Mouse (Mus musculus) ovary, adult 18-20 months (tissue): ENCODE data around the gene Rexo4.

Experiments used
- DNase-seq: peaks from one replicate; pipeline ENCODE4 v3.0.0; 2022; ENCODE audit warnings: low spot score, mixed read lengths

Rexo4 gene

GRCm38 (mm10) chr2:26963923-26964723, at the start of gene Rexo4:
TSS of gene Rexo4 (minus strand) at chr2:26964386.
- peak; percentile 88 for DNase-seq

GRCm38 (mm10) chr2:27009714-27010244, 45.6 kb upstream of the Rexo4 start, which contains the start of gene Cacfd1:
TSS of gene Cacfd1 (plus strand) at chr2:27009926.
- DNase-seq, result peak; percentile 80

GRCm38 (mm10) chr2:27007701-27008100, 43.5 kb upstream of the Rexo4 start:
- no peak for DNase-seq

DNA sequence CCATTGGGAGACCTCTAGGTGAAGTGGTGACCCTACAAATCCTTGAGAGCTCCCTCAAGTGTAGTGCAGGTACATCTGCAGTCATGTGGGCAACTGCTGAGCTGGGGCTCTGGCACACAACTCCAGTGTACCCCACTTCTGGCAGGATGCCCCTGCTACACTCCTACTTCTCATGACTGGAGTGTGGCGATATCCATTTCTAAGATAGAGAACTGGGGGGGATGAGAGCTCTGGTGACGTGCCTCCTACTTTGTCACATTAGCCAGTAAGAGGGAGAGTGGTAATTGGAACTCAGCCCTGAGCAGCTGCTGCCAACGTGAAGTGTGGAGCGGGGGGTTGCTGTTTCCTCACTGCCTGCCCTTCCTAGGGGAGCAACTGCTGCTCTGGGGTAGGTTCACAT, 42.1 kb upstream of the Rexo4 start:
- no peak for DNase-seq

DNA sequence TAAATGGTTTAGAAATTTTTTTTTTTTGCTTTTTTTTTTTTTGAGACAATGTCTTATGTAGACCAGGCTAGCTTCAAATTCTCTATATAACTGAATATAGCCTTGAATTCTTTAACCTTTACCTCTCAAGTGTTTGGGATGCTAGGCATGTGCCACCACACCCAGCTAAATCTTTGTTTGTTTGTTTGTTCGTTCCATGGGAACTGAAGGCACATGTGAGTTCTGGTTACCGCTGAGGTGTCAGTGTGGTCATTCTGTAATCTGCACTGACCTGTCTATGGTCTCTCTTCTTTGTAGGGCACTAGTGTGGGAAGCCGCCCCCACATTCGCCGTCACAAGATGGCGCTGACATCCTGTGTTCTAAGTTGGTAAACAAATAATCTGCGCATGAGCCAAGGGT, 33.8 kb upstream of the Rexo4 start:
- no peak for DNase-seq

DNA sequence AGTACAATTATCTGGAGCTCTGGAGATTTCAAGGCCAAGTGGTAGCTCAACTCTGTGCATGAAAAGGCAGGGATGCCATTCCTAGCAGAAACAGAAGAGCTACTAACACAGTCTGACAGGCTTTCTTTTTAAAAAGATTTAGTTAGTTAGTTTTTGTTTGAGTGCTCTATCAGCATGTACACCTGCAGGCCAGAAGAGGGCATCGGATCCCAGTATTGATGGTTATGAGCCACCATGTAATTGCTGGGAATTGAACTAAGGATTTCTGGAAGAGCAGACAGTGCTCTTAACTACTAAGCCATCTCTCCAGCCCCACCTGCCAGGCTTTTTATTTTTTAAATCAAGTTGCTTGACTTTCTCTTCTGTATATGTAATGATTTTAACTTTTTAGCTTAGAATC, 33.3 kb upstream of the Rexo4 start:
- DNase-seq, result no peak

- no peak for DNase-seq
These were observed 29.8 kb upstream of the Rexo4 start for GRCm38 (mm10) chr2:26993936-26994335.

DNA sequence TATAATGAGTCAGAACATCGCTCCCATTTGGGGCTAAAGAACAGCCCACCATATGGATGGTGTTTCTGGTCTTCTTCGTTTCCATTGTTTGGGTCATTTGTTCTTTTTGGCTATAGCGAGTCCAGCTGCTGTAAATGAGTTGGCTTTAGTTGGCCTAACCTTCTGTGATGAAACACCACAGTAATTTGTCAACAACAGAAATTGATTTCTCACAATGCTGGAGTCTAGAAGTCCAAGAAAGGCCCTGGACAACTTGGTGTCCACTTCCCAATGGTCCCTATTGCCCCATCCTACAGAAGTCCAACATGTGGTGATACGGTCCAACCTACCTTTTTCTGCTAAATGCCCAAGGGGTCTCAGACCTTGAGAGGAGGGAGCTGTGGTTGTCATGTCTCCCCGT, 20.5 kb upstream of the Rexo4 start:
- no peak for DNase-seq

GRCm38 (mm10) chr2:26984179-26984578, 20.0 kb upstream of the Rexo4 start:
- DNase-seq, result no peak

DNA sequence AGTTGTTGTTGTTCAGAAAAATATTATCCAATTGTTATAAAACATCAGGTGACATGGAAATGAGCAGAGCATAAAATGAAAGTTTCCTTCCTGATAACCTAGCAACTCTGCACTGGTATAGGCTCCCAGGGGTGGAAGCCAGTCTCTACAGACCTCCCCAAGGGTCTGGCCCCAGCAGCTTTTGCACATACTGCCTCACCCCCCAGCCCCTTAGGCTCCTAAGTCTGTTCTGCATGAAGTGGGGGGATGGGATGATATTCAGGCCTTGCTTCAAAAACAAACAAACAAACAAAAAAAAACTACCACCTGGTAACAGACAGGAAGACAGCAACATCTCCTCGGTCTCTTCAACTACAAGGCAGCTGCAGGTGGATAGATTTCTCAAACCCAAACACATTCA, 16.2 kb upstream of the Rexo4 start:
- no peak for DNase-seq

DNA sequence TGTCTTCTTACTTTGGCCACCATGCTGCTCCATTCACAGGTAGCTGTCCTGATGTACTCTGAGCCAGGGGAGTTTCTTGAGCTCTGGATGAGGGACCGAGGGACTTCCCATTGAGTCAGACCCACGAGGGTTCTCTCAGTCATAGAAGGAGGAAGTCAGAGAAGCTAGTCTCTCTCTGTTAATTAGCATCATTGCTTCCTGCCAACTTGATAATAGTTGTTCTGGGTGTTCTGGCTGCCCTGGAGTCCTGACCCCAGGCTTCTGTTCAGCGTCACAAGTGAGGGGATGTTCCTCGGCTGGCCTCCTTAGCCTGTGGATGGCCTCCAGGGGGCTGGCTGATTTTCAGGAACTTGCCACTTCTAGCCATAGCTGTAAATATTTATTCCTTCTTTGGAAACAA, 9.8 kb upstream of the Rexo4 start:
- no peak for DNase-seq

DNA sequence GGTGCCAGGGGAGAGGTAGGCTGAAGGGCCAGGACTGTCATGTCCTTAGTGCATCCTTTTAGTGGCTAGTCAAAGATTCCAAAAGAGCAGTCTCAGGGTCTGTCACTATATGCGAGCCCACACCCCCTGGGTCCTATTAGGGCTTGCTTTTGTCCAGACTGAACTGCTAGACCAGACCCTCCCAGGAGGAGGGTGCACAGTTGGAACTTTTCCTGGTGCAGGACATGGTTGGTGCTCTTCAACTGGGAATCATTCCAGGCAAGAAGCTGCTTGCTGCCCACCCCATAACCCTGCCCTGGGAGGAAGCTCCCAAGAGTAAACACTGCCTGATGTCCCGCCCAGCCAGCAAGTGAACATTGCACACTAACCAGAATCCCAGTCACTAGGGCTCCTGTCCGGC, 8.9 kb upstream of the Rexo4 start, which contains the start of gene Adamts13:
Gene Adamts13, plus strand, starts transcription at position 301 of the 400 bp plus-strand sequence.
- DNase-seq, result no peak

DNA sequence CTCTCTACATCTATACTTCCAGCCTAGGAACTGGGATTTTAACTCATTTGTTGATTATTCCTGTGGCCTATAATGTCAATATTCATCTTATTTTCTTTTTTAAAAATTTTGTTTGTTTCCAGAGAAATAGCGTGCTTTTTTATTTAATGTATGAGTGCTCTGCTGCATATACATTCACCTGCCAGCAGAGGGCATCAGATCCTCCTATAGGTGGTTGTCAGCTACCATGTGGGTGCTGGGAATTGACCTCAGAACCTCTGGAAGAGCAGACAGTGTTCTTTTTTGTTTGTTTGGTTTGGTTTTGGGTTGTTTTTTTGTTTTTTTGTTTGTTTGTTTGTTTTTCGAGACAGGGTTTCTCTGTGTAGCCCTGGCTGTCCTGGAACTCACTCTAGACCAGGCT, 3.1 kb upstream of the Rexo4 start:
- DNase-seq, result no peak

- no peak for DNase-seq
These were observed 661 bp upstream of the Rexo4 start for GRCm38 (mm10) chr2:26964724-26965370.

DNA sequence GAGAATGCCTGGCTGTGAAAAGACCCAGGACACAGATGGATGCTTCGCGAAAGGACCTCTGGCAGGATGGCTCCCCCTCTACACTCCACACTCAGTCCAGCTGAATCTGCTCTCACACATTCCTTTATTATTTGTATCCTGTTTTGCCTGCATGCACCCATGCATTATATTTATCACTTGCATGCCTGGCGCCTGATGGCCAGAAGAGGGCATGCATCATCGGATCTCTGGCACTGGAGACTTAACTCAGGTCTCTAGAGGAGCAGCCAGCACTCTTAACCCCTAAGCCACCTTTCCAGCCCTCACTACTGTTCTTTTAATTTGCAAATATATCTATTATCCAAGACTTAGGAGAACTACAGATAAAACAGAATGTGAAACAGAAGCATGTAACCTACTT, 3.4 kb downstream of the Rexo4 start:
- no peak for DNase-seq

DNA sequence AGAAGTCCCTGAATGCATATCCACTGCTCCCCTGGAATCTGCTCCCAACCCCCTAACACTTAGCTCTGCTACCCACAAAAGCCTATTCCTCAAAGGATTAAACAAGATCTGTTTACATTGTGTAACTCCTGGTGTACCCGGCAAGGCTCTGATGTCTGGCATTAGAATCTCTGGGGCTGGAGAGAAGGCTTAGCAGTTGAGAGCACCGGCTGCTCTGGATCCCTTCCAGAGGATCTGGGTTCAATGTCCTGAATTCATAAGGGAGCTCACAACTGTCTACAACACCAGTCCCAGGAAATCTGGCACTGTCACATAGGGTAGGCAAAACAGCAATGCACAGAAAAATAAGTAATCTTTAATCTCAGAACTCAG, 6.7 kb downstream of the Rexo4 start:
- DNase-seq, result no peak

- no peak for DNase-seq
These were observed 7.2 kb downstream of the Rexo4 start for GRCm38 (mm10) chr2:26956811-26957487.

DNA sequence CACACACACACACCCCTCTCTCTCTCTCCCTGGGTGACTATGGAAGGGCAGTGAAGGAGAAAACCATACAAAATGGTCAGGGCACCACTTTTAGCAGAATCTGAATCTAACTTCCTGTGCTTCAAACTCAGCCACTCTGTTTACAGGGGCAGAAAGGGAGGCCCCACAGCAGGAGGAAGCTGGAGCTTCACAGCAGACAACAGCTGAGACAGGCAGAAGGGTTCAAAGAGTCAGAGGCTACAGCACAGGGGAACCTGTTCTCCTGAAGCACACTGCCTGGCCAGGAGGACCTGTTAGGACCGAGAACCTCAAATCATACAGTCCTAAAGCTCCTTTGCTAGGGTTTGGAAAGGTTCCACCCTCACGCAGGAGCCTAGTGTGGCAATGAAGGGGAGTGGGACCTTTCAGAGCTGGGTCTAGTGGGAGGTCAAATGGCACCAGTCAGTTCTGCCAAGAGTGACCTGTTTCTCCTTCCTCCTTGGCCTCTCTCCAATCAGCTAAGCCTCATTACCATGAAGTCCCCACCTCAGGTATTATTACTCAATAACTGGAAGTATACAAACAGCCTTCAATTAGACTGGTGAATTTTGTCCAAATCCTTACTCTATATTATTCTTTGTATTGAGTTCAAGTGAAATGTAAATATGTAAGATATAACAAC, 9.3 kb downstream of the Rexo4 start:
- no peak for DNase-seq

DNA sequence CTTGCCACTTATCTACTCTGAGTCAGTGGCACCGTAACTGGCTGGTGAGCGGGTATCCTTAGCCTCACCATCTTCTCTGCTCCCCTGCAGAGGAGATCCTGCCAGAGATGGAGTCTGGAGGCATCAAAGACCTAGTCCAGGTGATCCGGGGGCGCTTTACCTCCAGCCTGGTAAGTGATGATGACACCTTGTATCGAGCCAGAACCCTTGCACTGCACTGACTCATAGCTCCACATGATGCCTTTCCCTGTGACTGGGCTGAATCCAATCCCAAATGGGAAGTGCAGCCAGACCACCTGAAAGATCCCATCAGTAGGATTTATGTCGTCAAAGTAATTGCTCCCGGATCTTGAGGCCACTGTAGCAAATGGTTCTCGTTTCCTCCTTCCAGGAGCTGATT, 11.3 kb downstream of the Rexo4 start:
- no peak for DNase-seq

DNA sequence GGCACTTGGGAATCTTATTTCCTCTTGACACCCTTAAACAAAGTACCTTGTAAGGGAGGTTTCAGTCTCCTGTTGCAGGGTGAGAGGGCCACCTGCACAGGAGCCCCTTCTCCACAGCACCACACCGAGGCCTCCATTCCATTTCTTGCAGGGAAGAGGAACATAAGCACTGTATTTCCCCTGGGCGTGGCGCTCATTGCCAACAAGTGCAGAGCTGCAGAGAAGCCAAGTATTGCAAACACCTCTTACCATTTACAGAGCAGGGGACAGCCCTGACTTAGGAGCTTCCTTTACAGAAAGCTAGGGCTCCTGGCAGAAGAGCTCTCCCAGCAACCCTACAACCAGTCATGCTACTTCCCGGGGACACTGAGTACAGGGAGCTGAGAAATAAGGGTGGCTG, 12.0 kb downstream of the Rexo4 start:
- DNase-seq, result no peak

DNA sequence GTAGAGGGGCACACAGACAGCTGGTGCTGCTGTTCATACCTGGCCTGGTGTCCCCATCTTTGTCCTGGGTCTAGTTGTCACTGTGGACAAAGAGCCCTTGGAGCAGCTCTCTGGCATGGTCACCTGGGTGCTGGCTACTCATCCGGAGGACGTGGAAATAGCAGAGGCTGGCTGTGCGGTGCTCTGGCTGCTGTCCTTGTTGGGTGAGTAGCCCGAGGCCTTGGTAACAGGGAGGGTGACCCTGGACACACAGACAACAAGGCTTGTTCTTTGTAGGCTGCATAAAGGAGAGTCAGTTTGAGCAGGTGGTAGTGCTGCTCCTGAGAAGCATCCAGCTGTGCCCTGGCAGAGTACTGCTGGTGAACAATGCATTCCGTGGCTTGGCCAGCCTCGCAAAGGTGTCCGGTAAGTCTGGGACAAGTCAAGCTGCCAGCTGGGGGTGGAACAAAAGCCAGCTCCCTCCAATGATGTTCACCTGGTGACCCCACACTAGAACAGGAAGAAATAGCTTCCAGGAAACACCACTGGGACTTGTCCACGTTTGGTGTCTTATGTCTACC, 12.8 kb downstream of the Rexo4 start:
- DNase-seq, result no peak

- DNase-seq, result no peak
These were observed 13.8 kb downstream of the Rexo4 start for GRCm38 (mm10) chr2:26950411-26950810.
